9 mouse cellular contexts compared by ENCODE assay signal in the genomic region with DNA sequence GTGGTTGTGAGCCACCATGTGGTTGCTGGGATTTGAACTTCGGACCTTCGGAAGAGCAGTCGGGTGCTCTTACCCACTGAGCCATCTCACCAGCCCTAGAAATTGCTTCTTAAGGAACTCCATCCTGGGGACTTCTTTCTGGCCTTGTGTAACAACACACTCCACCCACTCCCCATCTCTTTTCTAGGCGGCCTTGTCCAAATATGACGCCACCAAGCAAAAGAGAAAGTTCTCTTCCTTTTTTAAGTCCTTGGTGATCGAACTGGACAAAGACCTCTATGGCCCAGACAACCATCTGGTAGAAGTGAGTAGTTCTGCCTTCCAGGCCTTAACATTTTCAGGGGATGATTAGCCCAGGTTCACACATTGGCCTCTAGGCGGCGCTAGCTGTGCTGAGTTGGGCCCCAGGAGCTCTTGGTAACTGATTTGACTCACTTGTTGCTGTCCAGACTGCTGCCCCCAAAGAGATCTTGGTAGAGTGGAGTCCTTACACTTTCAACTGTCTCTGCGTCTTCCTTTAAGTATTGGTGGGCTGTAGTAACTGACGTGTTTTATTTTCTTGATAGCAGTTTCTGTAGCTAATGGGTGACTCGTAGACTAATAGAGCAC. TPM values are rescaled to one million over a fixed set of nuclear protein-coding genes. Genes with fewer than 3 reads are reported as not detected.
DNase-seq lines count a peak whose midpoint lies in the region; ATAC-seq and TF ChIP-seq lines count a peak whose summit lies in the region.
"Had no signal": no experiment of that assay in that cellular context is flagged by ENCODE, and none has a peak within 500 bp of the region (broad histone marks: within the 10 kb centered on the region; RNA-seq: fewer than 3 reads in every experiment).

A gene (minus strand): TSS at position 51 of the 609 bp plus-strand sequence.

- ATAC-seq in CD4-positive, CD25-positive, alpha-beta regulatory T cell, adult 4 months = peak; percentile 21
- ATAC-seq in lung, embryonic 14.5 days (ENCODE audit: insufficient read depth) = no peak
- peak; percentile 37; the same call in 1 of the 2 replicates for ATAC-seq in neutrophil, adult 5-6 weeks (ENCODE audit: extremely low read depth, insufficient number of reproducible peaks, low FRiP score, poor library complexity, severe bottlenecking)
- ATAC-seq in monocyte, adult 5-6 weeks (replicated peaks; ENCODE audit: insufficient number of reproducible peaks, low FRiP score, low TSS enrichment, poor library complexity, severe bottlenecking) = no peak; the same call in 1 of the 2 replicates

- WGBS in kidney, adult 2 months = 65% methylated on average over 11 of the region's 11 CpGs
- 65% methylated on average over 11 of the region's 11 CpGs for WGBS in lung, embryonic 14.5 days

- TF ChIP-seq POLR2A in kidney, adult 2 months (IDR thresholded peaks at IDR 0.05; ENCODE audit: low read depth, low read length) = no peak

- H3K4me3 ChIP-seq in kidney, adult 2 months (ENCODE audit: insufficient read depth, low read depth, low read length) = no peak within 1 kb of the TSS
- no peak within 1 kb of the TSS; the same call in 1 of the 2 replicates for H3K4me3 ChIP-seq in lung, embryonic 14.5 days (ENCODE audit: low read depth, low read length)

- peak within 1 kb of the TSS; percentile 29; the same call in 1 of the 2 replicates for H3K4me2 ChIP-seq in lung, embryonic 14.5 days

- H3K36me3 ChIP-seq in kidney, adult 2 months (ENCODE audit: control insufficient read depth, insufficient read depth, low read length) = peaks cover 3% of the 10 kb centered on the region
- H3K36me3 ChIP-seq in lung, embryonic 14.5 days (ENCODE audit: insufficient read depth) = peaks cover 66% of the 10 kb centered on the region

- H3K9ac ChIP-seq in lung, embryonic 14.5 days = peak within 1 kb of the TSS; percentile 16

- H3K27ac ChIP-seq in kidney, adult 2 months (ENCODE audit: insufficient read depth, low read depth, low read length) = peak within 1 kb of the TSS; percentile 33; the same call in 1 of the 2 replicates
- peak within 1 kb of the TSS; percentile 46; the same call in 1 of the 2 replicates for H3K27ac ChIP-seq in lung, embryonic 14.5 days (ENCODE audit: low read depth)

- H3K27me3 ChIP-seq in kidney, adult 2 months (replicated peaks; ENCODE audit: control insufficient read depth, insufficient read depth, low read length) = no peaks in the 10 kb centered on the region
- no peaks in the 10 kb centered on the region for H3K27me3 ChIP-seq in lung, embryonic 14.5 days (ENCODE audit: insufficient read depth, low read length)

- DNase-seq in R1 (ENCODE audit: low read depth, low spot score) = peak; percentile 93
- DNase-seq in cerebellum, postnatal 25 days = peak; percentile 72 to 81
- DNase-seq in heart, adult 18-20 months = peak; percentile 55 to 77
- DNase-seq in kidney, adult 2 months = peak; percentile 69
- DNase-seq in lung, embryonic 14.5 days = peak; percentile 77

- H3K9me3 ChIP-seq in lung, embryonic 14.5 days (ENCODE audit: low read depth, low read length) = no peaks in the 10 kb centered on the region

- H3K4me1 ChIP-seq in kidney, adult 2 months (ENCODE audit: control insufficient read depth, insufficient read depth, low read length) = peaks cover 29% of the 10 kb centered on the region
- peaks cover 4% of the 10 kb centered on the region; the same call in 1 of the 2 replicates for H3K4me1 ChIP-seq in lung, embryonic 14.5 days (ENCODE audit: insufficient read depth)

- peak; percentile 79 for TF ChIP-seq CTCF in kidney, adult 2 months (conservative IDR thresholded peaks at IDR 0.05; ENCODE audit: insufficient read depth, insufficient read length, low read depth, low read length)
- peak; percentile 75 for TF ChIP-seq CTCF in lung, embryonic 14.5 days (IDR thresholded peaks at IDR 0.05; ENCODE audit: low read depth)

RNA-seq across cellular contexts. Expression of the gene that starts here (rescaled TPM):
- polyA plus RNA-seq in CD4-positive, CD25-positive, alpha-beta regulatory T cell, adult 4 months (2017; shearing (Covaris generic)) = not detected
- total RNA-seq in heart, adult 18-20 months (2021) = 1 to 10 TPM; 2.4 to 4.3 TPM
- polyA plus RNA-seq in kidney, adult 2 months (2012; rRNA removed) = 0.58 TPM in 1 of 2 replicates, not detected in the other
- not detected in 2 replicates for polyA plus RNA-seq in lung, embryonic 14.5 days (2014; fragmentation: Nextera tagmentation; extraction: Ambion mirVana)
- not detected in 2 replicates for total RNA-seq in neutrophil, adult 5-6 weeks (2017)
- 11.3 TPM in 1 of 3 replicates, not detected in the others for total RNA-seq in monocyte, adult 5-6 weeks (2017)
- polyA plus RNA-seq: large intestine, adult 2 months had no signal

Comparison
In these comparisons a context has a peak if more than half of its experiments do, and no peak if none do; other contexts are left out.
1. Peak in ATAC-seq in CD4-positive, CD25-positive, alpha-beta regulatory T cell, adult 4 months; RNA of the gene not detected or under 1 TPM.
2. Peak in DNase-seq and H3K27ac ChIP-seq in kidney, adult 2 months; RNA of the gene not detected or under 1 TPM.
3. Peak in DNase-seq, H3K27ac ChIP-seq, H3K9ac ChIP-seq and H3K4me2 ChIP-seq in lung, embryonic 14.5 days; RNA of the gene not detected or under 1 TPM.
4. Peak in ATAC-seq in neutrophil, adult 5-6 weeks; RNA of the gene not detected or under 1 TPM.